Mouse (Mus musculus) embryonic facial prominence, embryonic 11.5 days (tissue): ENCODE data around the gene Gm10715. TPM values are rescaled to one million over a fixed set of nuclear protein-coding genes. Genes with fewer than 3 reads are reported as not detected.
"Not testable (repeated sequence)": the region's sequence is repeated elsewhere in the genome, so short reads cannot be mapped to it uniquely, and the experiment has no call there.

Source experiments
- ATAC-seq: fragments of 200-750 bp; cut with Nextera tagmentation; replicated peaks from 2 replicates; pipeline ENCODE4 v1.8.0; 2017; ENCODE audit warnings: low read depth; ENCODE audit not compliant: insufficient number of reproducible peaks, low FRiP score, low TSS enrichment
- DNase-seq: peaks from one replicate; pipeline ENCODE4 v3.0.0-alpha.2; 2015; ENCODE audit warnings: low spot score
- H3K27ac ChIP-seq: fragments of 300-500 bp; sonication (generic); replicated peaks from 2 replicates; pipeline ENCODE4 v1.5.1; 2014; ENCODE audit warnings: mild to moderate bottlenecking, low read depth, low read length, control low read depth
- H3K27me3 ChIP-seq: fragments of 300-500 bp; sonication (generic); 2 replicates; pipeline ENCODE4 v1.6.1; 2014; ENCODE audit warnings: mild to moderate bottlenecking, low read length, moderate library complexity, mixed read lengths; ENCODE audit not compliant: control insufficient read depth, insufficient read depth
- H3K36me3 ChIP-seq: fragments of 300-500 bp; sonication (generic); replicated peaks from 2 replicates; pipeline ENCODE4 v1.6.1; 2014; ENCODE audit warnings: low read depth, mild to moderate bottlenecking, low read length, moderate library complexity, mixed read lengths; ENCODE audit not compliant: control insufficient read depth, insufficient read depth
- H3K4me1 ChIP-seq: fragments of 300-500 bp; sonication (generic); 2 replicates; pipeline ENCODE4 v1.6.1; 2014; ENCODE audit warnings: low read length, mixed read lengths; ENCODE audit not compliant: control insufficient read depth, insufficient read depth
- H3K4me2 ChIP-seq: fragments of 300-500 bp; sonication (generic); 2 replicates; pipeline ENCODE4 v1.6.1; 2014; ENCODE audit warnings: low read depth, mild to moderate bottlenecking, control low read depth, low read length, moderate library complexity
- H3K4me3 ChIP-seq: fragments of 300-500 bp; sonication (generic); 2 replicates; pipeline ENCODE4 v1.5.1; 2014; ENCODE audit warnings: low read depth, low read length, control low read depth
- H3K9ac ChIP-seq: fragments of 300-500 bp; sonication (generic); replicated peaks from 2 replicates; pipeline ENCODE4 v1.6.1; 2014; ENCODE audit warnings: mild to moderate bottlenecking, control low read depth, low read length
- H3K9me3 ChIP-seq: fragments of 300-500 bp; sonication (generic); replicated peaks from 2 replicates; pipeline ENCODE4 v1.6.1; 2016; ENCODE audit warnings: mild to moderate bottlenecking, low read length, inconsistent platforms, mixed read lengths; ENCODE audit not compliant: control insufficient read depth
- WGBS: fragments of 180-500 bp; shearing (Covaris S2); extraction: QIAGEN DNeasy Blood & Tissue Kit; methylation state at CpG from one replicate; pipeline ENCODE4 v1.1.7; 2014; 5-methylcytosine and 5-hydroxymethylcytosine counted together
- polyA plus RNA-seq: library from polyadenylated mRNA; unstranded; fragments of >200 nt; fragmentation: Nextera tagmentation; extraction: Ambion mirVana; gene quantifications from 2 replicates; pipeline ENCODE4 v1.2.1, GENCODE M21; 2014

The Gm10715 gene
- polyA plus RNA-seq = not detected in 2 replicates

GRCm38 (mm10) chr9:3036577-3036976 is at the start of gene Gm10715:
Gene Gm10715 (plus strand): TSS chr9:3036877.
- 70% methylated on average over 6 of the region's 8 CpGs for WGBS
- not testable (repeated sequence) for H3K9me3 ChIP-seq, H3K36me3 ChIP-seq, H3K27me3 ChIP-seq, H3K27ac ChIP-seq, H3K9ac ChIP-seq, H3K4me2 ChIP-seq, ATAC-seq, DNase-seq, H3K4me1 ChIP-seq, H3K4me3 ChIP-seq

GRCm38 (mm10) chr9:3000445-3000972 is 36.2 kb upstream of the Gm10715 start, which contains the start of gene Gm10722:
Gene Gm10722 (plus strand): TSS chr9:3000922.
- H3K27me3 ChIP-seq, H3K4me1 ChIP-seq, H3K27ac ChIP-seq, H3K9ac ChIP-seq, H3K9me3 ChIP-seq, ATAC-seq, H3K4me3 ChIP-seq, H3K36me3 ChIP-seq, H3K4me2 ChIP-seq: not testable (repeated sequence)
- WGBS = 66% methylated on average over 12 of the region's 12 CpGs
- peak; percentile 47 for DNase-seq

GRCm38 (mm10) chr9:3001006-3001405 is 35.7 kb upstream of the Gm10715 start:
- DNase-seq, H3K9me3 ChIP-seq, H3K4me1 ChIP-seq, H3K36me3 ChIP-seq, H3K4me3 ChIP-seq, H3K27ac ChIP-seq, ATAC-seq, H3K9ac ChIP-seq, H3K27me3 ChIP-seq, H3K4me2 ChIP-seq: not testable (repeated sequence)
- 65% methylated on average over 8 of the region's 8 CpGs for WGBS

- H3K9ac ChIP-seq, H3K27me3 ChIP-seq, H3K4me3 ChIP-seq, H3K4me2 ChIP-seq, H3K27ac ChIP-seq, H3K36me3 ChIP-seq, H3K4me1 ChIP-seq, H3K9me3 ChIP-seq: not testable (repeated sequence)
- DNase-seq (peak; percentile 70), ATAC-seq (peak; percentile 88)
- WGBS = 54% methylated on average over 8 of the region's 11 CpGs
These were observed 34.6 kb upstream of the Gm10715 start for GRCm38 (mm10) chr9:3001948-3002659.

GRCm38 (mm10) chr9:3002794-3003396 is 33.8 kb upstream of the Gm10715 start, which contains the start of gene Gm11168:
Gene Gm11168 (plus strand): TSS chr9:3003346.
- WGBS = 72% methylated on average over 6 of the region's 14 CpGs
- ATAC-seq = not testable (repeated sequence)

GRCm38 (mm10) chr9:3006179-3006578 is 30.5 kb upstream of the Gm10715 start:
- H3K4me2 ChIP-seq, DNase-seq, H3K4me3 ChIP-seq, H3K27ac ChIP-seq, H3K9me3 ChIP-seq, H3K27me3 ChIP-seq, H3K36me3 ChIP-seq, H3K4me1 ChIP-seq, H3K9ac ChIP-seq, ATAC-seq: not testable (repeated sequence)
- WGBS = 82% methylated on average over 1 of the region's 5 CpGs

More at GRCm38 (mm10) chr9:3002794-3003396, 33.8 kb upstream of the Gm10715 start, which contains the start of gene Gm11168:
- H3K27ac ChIP-seq, H3K4me1 ChIP-seq, H3K9ac ChIP-seq, H3K4me2 ChIP-seq, H3K27me3 ChIP-seq, H3K9me3 ChIP-seq, DNase-seq, H3K36me3 ChIP-seq, H3K4me3 ChIP-seq: not testable (repeated sequence)

- H3K27me3 ChIP-seq = not testable (repeated sequence)
These were observed 30.0 kb upstream of the Gm10715 start for GRCm38 (mm10) chr9:3006636-3007035.

GRCm38 (mm10) chr9:3007272-3007671 is 29.4 kb upstream of the Gm10715 start:
- not testable (repeated sequence) for H3K4me3 ChIP-seq, H3K27ac ChIP-seq, ATAC-seq, H3K9me3 ChIP-seq, H3K36me3 ChIP-seq, H3K4me2 ChIP-seq, H3K27me3 ChIP-seq, H3K9ac ChIP-seq, H3K4me1 ChIP-seq
- WGBS = 79% methylated on average over 7 of the region's 9 CpGs
- DNase-seq = peak; percentile 11

More at GRCm38 (mm10) chr9:3006636-3007035, 30.0 kb upstream of the Gm10715 start:
- H3K4me3 ChIP-seq, H3K4me2 ChIP-seq, H3K36me3 ChIP-seq, DNase-seq, H3K9ac ChIP-seq, H3K27ac ChIP-seq, H3K9me3 ChIP-seq, H3K4me1 ChIP-seq: not testable (repeated sequence)
- WGBS = 71% methylated on average over 7 of the region's 8 CpGs
- ATAC-seq = peak; percentile 83
